Mouse (Mus musculus) lung, embryonic 15.5 days (tissue): ENCODE measurements around the gene Ppfibp1. TPM values are rescaled to one million over a fixed set of nuclear protein-coding genes. Genes with fewer than 3 reads are reported as not detected.
"Not testable (repeated sequence)": the region's sequence is repeated elsewhere in the genome, so short reads cannot be mapped to it uniquely, and the experiment has no call there.

Experiments used
- ATAC-seq: fragments of 200-750 bp; cut with Nextera tagmentation; 2 replicates; pipeline ENCODE4 v1.8.0; 2017; ENCODE audit warnings: moderate number of reproducible peaks, borderline replicate concordance; ENCODE audit not compliant: low FRiP score, low TSS enrichment; ENCODE audit errors: extremely low read depth
- H3K27ac ChIP-seq: fragments of 300-500 bp; sonication (generic); 2 replicates; pipeline ENCODE4 v1.5.1; 2015; ENCODE audit warnings: moderate library complexity, mild to moderate bottlenecking, inconsistent platforms
- H3K27me3 ChIP-seq: fragments of 300-500 bp; sonication (generic); 2 replicates; pipeline ENCODE4 v1.6.1; 2015; ENCODE audit warnings: inconsistent platforms
- H3K36me3 ChIP-seq: fragments of 300-500 bp; sonication (generic); 2 replicates; pipeline ENCODE4 v1.6.1; 2015; ENCODE audit warnings: inconsistent platforms
- H3K4me1 ChIP-seq: fragments of 300-500 bp; sonication (generic); 2 replicates; pipeline ENCODE4 v1.6.1; 2015; ENCODE audit warnings: inconsistent platforms
- H3K4me2 ChIP-seq: fragments of 300-500 bp; sonication (generic); 2 replicates; pipeline ENCODE4 v1.6.1; 2015; ENCODE audit warnings: inconsistent platforms, mild to moderate bottlenecking, moderate library complexity
- H3K4me3 ChIP-seq: fragments of 300-500 bp; sonication (generic); 2 replicates; pipeline ENCODE4 v1.5.1; 2015; ENCODE audit warnings: mild to moderate bottlenecking, inconsistent platforms
- H3K9ac ChIP-seq: fragments of 300-500 bp; sonication (generic); 2 replicates; pipeline ENCODE4 v1.6.1; 2015; ENCODE audit warnings: inconsistent platforms
- H3K9me3 ChIP-seq: fragments of 300-500 bp; sonication (generic); 2 replicates; pipeline ENCODE4 v1.6.1; 2016; ENCODE audit warnings: inconsistent platforms
- WGBS: fragments of 180-500 bp; shearing (Covaris S2); methylation state at CpG from one replicate; pipeline ENCODE4 v1.1.7; 2015; 5-methylcytosine and 5-hydroxymethylcytosine counted together
- polyA plus RNA-seq: library from polyadenylated mRNA; unstranded; fragments of >200 nt; fragmentation: Nextera tagmentation; extraction: Ambion mirVana; gene quantifications from 2 replicates; pipeline ENCODE4 v1.2.1, GENCODE M21; 2015

Gene Ppfibp1
- polyA plus RNA-seq, 1 experiment from 2014 or later: 52.3 TPM

DNA sequence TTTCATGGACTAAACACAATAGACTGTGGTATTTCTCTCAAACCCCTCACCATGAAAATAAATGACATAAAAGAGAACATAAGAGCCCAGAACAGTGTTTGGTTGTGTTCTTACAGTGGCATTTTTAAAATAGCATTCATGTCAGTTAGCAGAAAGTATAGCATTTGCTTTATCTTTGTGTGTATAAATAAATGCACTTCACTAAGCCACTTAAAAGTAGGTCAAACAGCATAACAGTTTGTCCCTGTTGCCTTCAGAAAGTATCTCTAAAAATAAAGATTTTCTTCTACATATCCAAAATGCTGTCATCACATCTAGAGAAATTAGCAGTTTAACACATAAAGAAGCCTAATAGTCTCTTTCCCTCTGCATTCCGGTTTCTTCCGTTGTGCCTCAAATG, 30.9 kb upstream of the Ppfibp1 start:
- Histone ChIP-seq H3K36me3 (no peaks in the 10 kb centered on the region), H3K9me3 (no peaks in the 10 kb centered on the region), H3K27ac (no peak overlapping the region), H3K4me3 (no peak overlapping the region), H3K4me2 (no peak overlapping the region), H3K9ac (no peak overlapping the region), H3K27me3 (no peaks in the 10 kb centered on the region), H3K4me1 (peaks cover 10% of the 10 kb centered on the region)
- ATAC-seq: no peak
- 76% methylated on average over 2 of the region's 2 CpGs for WGBS

- H3K4me1 ChIP-seq: no peaks in the 10 kb centered on the region
- H3K9me3 ChIP-seq: no peaks in the 10 kb centered on the region
- H3K36me3 ChIP-seq: no peaks in the 10 kb centered on the region
- H3K27me3 ChIP-seq: no peaks in the 10 kb centered on the region
- no peak overlapping the region for H3K4me3 ChIP-seq
- H3K9ac ChIP-seq: no peak overlapping the region
- 81% methylated on average over 2 of the region's 2 CpGs for WGBS
- ATAC-seq: no peak
- H3K27ac ChIP-seq: no peak overlapping the region
- no peak overlapping the region for H3K4me2 ChIP-seq
Observed at GRCm38 (mm10) chr6:146863154-146863553, 25.1 kb upstream of the Ppfibp1 start.

GRCm38 (mm10) chr6:146864370-146864769, 23.9 kb upstream of the Ppfibp1 start:
- H3K9me3 ChIP-seq, H3K36me3 ChIP-seq, H3K9ac ChIP-seq, H3K4me3 ChIP-seq, H3K4me2 ChIP-seq, H3K4me1 ChIP-seq, ATAC-seq, H3K27ac ChIP-seq, H3K27me3 ChIP-seq: not testable (repeated sequence)
- 83% methylated on average over 4 of the region's 5 CpGs for WGBS

DNA sequence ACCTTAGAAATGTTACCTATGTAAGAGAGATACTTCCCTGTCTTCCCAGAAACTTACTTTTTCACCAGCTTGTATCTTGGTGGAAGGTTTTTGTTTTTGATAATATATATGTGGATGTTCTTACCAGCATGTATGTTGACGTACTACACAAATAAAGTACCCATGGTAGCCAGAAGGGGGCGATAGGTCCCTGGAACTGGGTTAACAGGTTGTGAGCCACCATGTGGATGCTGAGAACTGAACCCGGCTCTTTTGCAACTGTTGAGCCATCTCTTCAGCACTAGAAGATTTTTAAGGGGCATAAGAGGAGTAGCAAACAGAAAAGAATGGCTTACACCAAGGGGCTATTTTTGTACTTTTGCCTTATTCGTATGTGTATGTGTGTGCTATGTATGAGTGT, 22.6 kb upstream of the Ppfibp1 start:
- WGBS: 84% methylated on average over 4 of the region's 4 CpGs
- no peaks in the 10 kb centered on the region for H3K4me1 ChIP-seq

DNA sequence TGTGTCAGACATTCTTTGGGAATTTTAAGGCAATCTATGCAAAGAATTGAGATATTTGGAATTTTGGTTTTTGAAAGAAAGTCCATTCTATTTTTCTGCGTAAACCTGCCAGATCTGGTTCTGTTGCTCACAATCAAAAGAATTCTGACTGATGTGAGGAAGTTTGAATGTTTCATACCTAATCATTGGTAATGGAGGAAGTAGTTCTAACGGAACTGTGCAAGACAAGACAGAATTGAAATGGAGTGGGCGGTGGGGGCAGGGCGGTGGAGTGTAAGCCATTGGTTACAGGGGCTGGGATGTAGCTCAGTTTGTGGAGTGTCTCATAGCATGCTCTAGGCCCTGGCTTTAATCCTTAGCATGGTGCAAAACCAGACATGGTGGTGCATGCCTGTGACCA, 16.3 kb upstream of the Ppfibp1 start:
- H3K9ac ChIP-seq: no peak overlapping the region
- no peaks in the 10 kb centered on the region for H3K36me3 ChIP-seq
- WGBS: 86% methylated on average over 4 of the region's 4 CpGs
- no peaks in the 10 kb centered on the region for H3K27me3 ChIP-seq
- H3K4me2 ChIP-seq: no peak overlapping the region
- H3K4me3 ChIP-seq: no peak overlapping the region
- no peak for ATAC-seq
- H3K27ac ChIP-seq: no peak overlapping the region
- peaks cover 2% of the 10 kb centered on the region; the same call in 1 of the 2 replicates for H3K9me3 ChIP-seq
- no peaks in the 10 kb centered on the region for H3K4me1 ChIP-seq

More for the DNA sequence above, 22.6 kb upstream of the Ppfibp1 start:
- H3K4me3 ChIP-seq: no peak overlapping the region
- no peaks in the 10 kb centered on the region for H3K27me3 ChIP-seq
- H3K4me2 ChIP-seq: no peak overlapping the region
- no peaks in the 10 kb centered on the region for H3K36me3 ChIP-seq
- no peak overlapping the region for H3K9ac ChIP-seq
- no peaks in the 10 kb centered on the region for H3K9me3 ChIP-seq
- no peak overlapping the region for H3K27ac ChIP-seq
- no peak for ATAC-seq

- H3K4me1 ChIP-seq: no peaks in the 10 kb centered on the region
- H3K27me3 ChIP-seq: no peaks in the 10 kb centered on the region
- ATAC-seq: no peak
- H3K4me3 ChIP-seq: no peak overlapping the region
- 79% methylated on average over 6 of the region's 6 CpGs for WGBS
- H3K36me3 ChIP-seq: no peaks in the 10 kb centered on the region
- H3K27ac ChIP-seq: no peak overlapping the region
- H3K9ac ChIP-seq: no peak overlapping the region
- peaks cover 4% of the 10 kb centered on the region; the same call in 1 of the 2 replicates for H3K9me3 ChIP-seq
- no peak overlapping the region for H3K4me2 ChIP-seq
Observed at GRCm38 (mm10) chr6:146874415-146874814, 13.9 kb upstream of the Ppfibp1 start.

- ATAC-seq: no peak
- 87% methylated on average over 2 of the region's 2 CpGs for WGBS
- Histone ChIP-seq H3K4me2 (no peak overlapping the region), H3K27ac (no peak overlapping the region), H3K4me3 (no peak overlapping the region), H3K36me3 (no peaks in the 10 kb centered on the region), H3K9ac (no peak overlapping the region), H3K27me3 (no peaks in the 10 kb centered on the region), H3K9me3 (peaks cover 4% of the 10 kb centered on the region; the same call in 1 of the 2 replicates), H3K4me1 (no peaks in the 10 kb centered on the region)
Observed at GRCm38 (mm10) chr6:146876820-146877219, 11.5 kb upstream of the Ppfibp1 start.

DNA sequence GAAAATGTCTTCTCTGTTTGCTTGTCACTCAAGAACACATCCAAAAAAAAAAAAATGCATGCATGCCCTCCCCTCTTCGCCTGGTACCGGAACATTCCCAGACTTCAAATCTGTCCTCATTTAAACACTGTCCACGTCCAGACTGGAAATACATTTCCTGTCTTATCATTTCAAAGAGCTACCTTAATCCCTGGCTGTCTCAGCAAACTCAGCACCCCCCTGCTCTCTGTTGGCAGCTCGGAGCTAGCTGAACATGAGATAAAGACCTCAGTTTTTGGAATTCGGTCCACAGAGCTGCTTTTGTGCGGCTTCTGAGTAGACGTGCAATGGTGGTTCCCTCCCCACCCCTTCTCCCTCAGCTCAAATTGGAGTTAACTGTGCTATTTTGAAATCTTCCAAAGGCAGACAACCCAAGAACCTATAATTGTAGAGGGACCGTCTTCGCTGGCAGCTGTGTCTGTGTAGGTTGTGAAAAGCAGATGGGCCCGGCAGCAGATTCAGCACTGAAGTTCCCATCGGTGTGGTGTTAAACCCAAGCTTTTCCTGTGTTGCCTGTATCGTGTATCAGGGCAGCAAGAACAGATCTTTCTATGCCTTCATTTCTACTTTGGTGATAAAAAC, 10.8 kb upstream of the Ppfibp1 start:
- no peak overlapping the region for H3K4me2 ChIP-seq
- 78% methylated on average over 12 of the region's 12 CpGs for WGBS
- no peak for ATAC-seq
- peaks cover 4% of the 10 kb centered on the region; the same call in 1 of the 2 replicates for H3K9me3 ChIP-seq
- no peak overlapping the region for H3K27ac ChIP-seq
- H3K36me3 ChIP-seq: no peaks in the 10 kb centered on the region
- no peaks in the 10 kb centered on the region for H3K27me3 ChIP-seq
- no peaks in the 10 kb centered on the region for H3K4me1 ChIP-seq
- H3K9ac ChIP-seq: no peak overlapping the region
- H3K4me3 ChIP-seq: no peak overlapping the region

- H3K9ac ChIP-seq: no peak overlapping the region
- WGBS: 35% methylated on average over 10 of the region's 10 CpGs
- no peaks in the 10 kb centered on the region for H3K36me3 ChIP-seq
- H3K27ac ChIP-seq: no peak overlapping the region
- H3K9me3 ChIP-seq: peaks cover 4% of the 10 kb centered on the region; the same call in 1 of the 2 replicates
- H3K4me2 ChIP-seq: no peak overlapping the region
- H3K27me3 ChIP-seq: no peaks in the 10 kb centered on the region
- H3K4me1 ChIP-seq: no peaks in the 10 kb centered on the region
- H3K4me3 ChIP-seq: no peak overlapping the region
- ATAC-seq: no peak
Observed at GRCm38 (mm10) chr6:146878926-146879325, 9.4 kb upstream of the Ppfibp1 start.

DNA sequence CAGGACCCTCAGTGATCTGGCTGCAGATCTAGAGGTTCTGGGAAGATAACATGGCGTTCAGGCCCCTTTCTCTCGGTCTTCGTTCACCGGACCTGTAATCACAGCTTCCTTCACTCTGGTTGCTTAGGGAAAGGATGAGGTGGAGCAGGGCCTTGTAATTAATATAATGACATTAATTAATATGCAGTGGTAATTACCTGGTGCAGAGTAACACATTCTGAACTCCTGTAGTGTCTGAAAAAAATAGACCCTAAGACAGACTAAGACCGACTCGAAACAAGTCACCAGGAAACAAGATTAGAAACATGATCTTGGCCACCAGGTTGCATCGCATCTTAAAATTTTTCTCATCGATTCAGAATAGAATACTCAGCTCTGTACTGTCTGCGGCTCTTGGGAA, 8.4 kb upstream of the Ppfibp1 start:
- Histone ChIP-seq H3K27ac (no peak overlapping the region), H3K4me3 (no peak overlapping the region), H3K27me3 (no peaks in the 10 kb centered on the region), H3K4me1 (peaks cover 2% of the 10 kb centered on the region; the same call in 1 of the 2 replicates), H3K9ac (no peak overlapping the region), H3K9me3 (peaks cover 4% of the 10 kb centered on the region; the same call in 1 of the 2 replicates), H3K4me2 (no peak overlapping the region), H3K36me3 (no peaks in the 10 kb centered on the region)
- WGBS: 89% methylated on average over 9 of the region's 9 CpGs
- no peak for ATAC-seq

GRCm38 (mm10) chr6:146880296-146880695, 8.0 kb upstream of the Ppfibp1 start:
- H3K4me2 ChIP-seq: no peak overlapping the region
- H3K9ac ChIP-seq: no peak overlapping the region
- ATAC-seq: no peak
- WGBS: 76% methylated on average over 4 of the region's 4 CpGs
- peaks cover 4% of the 10 kb centered on the region; the same call in 1 of the 2 replicates for H3K9me3 ChIP-seq
- no peaks in the 10 kb centered on the region for H3K36me3 ChIP-seq
- H3K4me3 ChIP-seq: no peak overlapping the region
- H3K27ac ChIP-seq: no peak overlapping the region
- H3K27me3 ChIP-seq: no peaks in the 10 kb centered on the region
- peaks cover 7% of the 10 kb centered on the region; the same call in 1 of the 2 replicates for H3K4me1 ChIP-seq

DNA sequence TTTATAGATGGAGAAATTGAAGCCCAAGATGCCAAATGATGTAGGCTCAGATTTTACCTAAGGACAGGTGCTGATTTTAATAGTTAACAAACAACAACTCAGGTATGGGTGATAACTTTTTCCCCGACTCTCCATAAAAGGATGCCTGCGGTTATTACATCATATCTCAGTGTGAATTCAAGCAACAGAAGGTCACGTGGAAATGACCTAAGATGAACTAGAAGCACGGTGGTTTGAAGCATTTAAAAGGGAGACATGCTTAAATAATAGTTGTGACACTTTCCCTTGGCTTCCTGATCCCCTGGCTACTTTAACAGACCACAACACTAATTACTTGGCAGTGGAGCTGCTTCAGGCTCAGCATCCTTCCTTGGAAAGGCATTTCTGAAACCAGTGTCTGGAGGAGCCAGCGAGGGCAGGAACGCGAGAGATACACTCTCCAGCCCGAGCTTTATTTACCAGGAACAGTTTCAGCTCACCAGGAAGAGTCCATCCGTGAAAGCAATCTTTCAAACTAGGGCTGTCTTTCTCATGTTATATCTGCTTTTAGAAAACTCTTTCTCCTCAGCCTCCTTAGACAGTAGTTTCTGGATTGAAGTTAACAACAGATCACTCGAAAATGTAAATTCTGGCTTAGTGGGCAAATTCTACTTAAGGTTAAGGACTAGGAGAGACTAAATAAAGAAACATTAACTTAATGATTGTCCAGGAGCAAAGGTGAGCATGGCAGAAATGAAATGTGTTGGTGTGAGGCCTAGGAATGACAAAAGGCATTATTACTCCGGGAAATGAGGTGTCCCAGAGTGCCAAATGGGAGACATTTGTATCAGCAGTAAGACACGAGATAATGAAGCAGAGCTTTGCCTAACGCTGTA, 6.2 kb upstream of the Ppfibp1 start:
- Histone ChIP-seq H3K4me3 (no peak overlapping the region), H3K27ac (no peak overlapping the region), H3K36me3 (no peaks in the 10 kb centered on the region), H3K4me1 (peaks cover 17% of the 10 kb centered on the region), H3K27me3 (no peaks in the 10 kb centered on the region), H3K4me2 (no peak overlapping the region), H3K9ac (no peak overlapping the region), H3K9me3 (peaks cover under 1% of the 10 kb centered on the region; the same call in 1 of the 2 replicates)
- ATAC-seq: no peak
- WGBS: 44% methylated on average over 13 of the region's 13 CpGs
